Mouse (Mus musculus) forebrain, embryonic 16.5 days (tissue): ENCODE results near the gene Lbhd2. TPM values are rescaled to one million over a fixed set of nuclear protein-coding genes. Genes with fewer than 3 reads are reported as not detected.
A peak's percentile ranks its signal among the peaks of the same experiment; 100 is the strongest.

Experiments
- ATAC-seq: fragments of 200-750 bp; cut with Nextera tagmentation; 2 replicates; pipeline ENCODE4 v1.8.0; 2017; ENCODE audit warnings: mild to moderate bottlenecking, moderate library complexity
- H3K27ac ChIP-seq: fragments of 300-500 bp; sonication (generic); 2 replicates; pipeline ENCODE4 v1.5.1; 2014; ENCODE audit warnings: low read length, control low read depth
- H3K27me3 ChIP-seq: fragments of 300-500 bp; sonication (generic); replicated peaks from 2 replicates; pipeline ENCODE4 v1.6.1; 2014; ENCODE audit warnings: low read length; ENCODE audit not compliant: control insufficient read depth, insufficient read depth
- H3K36me3 ChIP-seq: fragments of 300-500 bp; sonication (generic); 2 replicates; pipeline ENCODE4 v1.6.1; 2014; ENCODE audit not compliant: control insufficient read depth, insufficient read depth
- H3K4me1 ChIP-seq: fragments of 300-500 bp; sonication (generic); replicated peaks from 2 replicates; pipeline ENCODE4 v1.6.1; 2014; ENCODE audit warnings: low read length; ENCODE audit not compliant: control insufficient read depth, insufficient read depth
- H3K4me2 ChIP-seq: fragments of 300-500 bp; sonication (generic); 2 replicates; pipeline ENCODE4 v1.6.1; 2014; ENCODE audit warnings: mild to moderate bottlenecking, low read length, control low read depth
- H3K4me3 ChIP-seq: fragments of 300-500 bp; sonication (generic); replicated peaks from 2 replicates; pipeline ENCODE4 v1.5.1; 2014; ENCODE audit warnings: mild to moderate bottlenecking, low read length, control low read depth
- H3K9ac ChIP-seq: fragments of 300-500 bp; sonication (generic); replicated peaks from 2 replicates; pipeline ENCODE4 v1.6.1; 2014; ENCODE audit warnings: low read depth, low read length, control low read depth
- H3K9me3 ChIP-seq: fragments of 300-500 bp; sonication (generic); 2 replicates; pipeline ENCODE4 v1.6.1; 2016; ENCODE audit warnings: low read length; ENCODE audit not compliant: control insufficient read depth
- WGBS: fragments of 180-500 bp; shearing (Covaris S2); extraction: QIAGEN DNeasy Blood & Tissue Kit; methylation state at CpG from one replicate; pipeline ENCODE4 v1.1.7; 2014; 5-methylcytosine and 5-hydroxymethylcytosine counted together
- polyA plus RNA-seq: library from polyadenylated mRNA; unstranded; fragments of >200 nt; fragmentation: Nextera tagmentation; extraction: Ambion mirVana; gene quantifications from 2 replicates; pipeline ENCODE4 v1.2.1, GENCODE M21; 2015

Lbhd2 gene
- polyA plus RNA-seq, 1 experiment from 2014 or later: 4.5 TPM

DNA sequence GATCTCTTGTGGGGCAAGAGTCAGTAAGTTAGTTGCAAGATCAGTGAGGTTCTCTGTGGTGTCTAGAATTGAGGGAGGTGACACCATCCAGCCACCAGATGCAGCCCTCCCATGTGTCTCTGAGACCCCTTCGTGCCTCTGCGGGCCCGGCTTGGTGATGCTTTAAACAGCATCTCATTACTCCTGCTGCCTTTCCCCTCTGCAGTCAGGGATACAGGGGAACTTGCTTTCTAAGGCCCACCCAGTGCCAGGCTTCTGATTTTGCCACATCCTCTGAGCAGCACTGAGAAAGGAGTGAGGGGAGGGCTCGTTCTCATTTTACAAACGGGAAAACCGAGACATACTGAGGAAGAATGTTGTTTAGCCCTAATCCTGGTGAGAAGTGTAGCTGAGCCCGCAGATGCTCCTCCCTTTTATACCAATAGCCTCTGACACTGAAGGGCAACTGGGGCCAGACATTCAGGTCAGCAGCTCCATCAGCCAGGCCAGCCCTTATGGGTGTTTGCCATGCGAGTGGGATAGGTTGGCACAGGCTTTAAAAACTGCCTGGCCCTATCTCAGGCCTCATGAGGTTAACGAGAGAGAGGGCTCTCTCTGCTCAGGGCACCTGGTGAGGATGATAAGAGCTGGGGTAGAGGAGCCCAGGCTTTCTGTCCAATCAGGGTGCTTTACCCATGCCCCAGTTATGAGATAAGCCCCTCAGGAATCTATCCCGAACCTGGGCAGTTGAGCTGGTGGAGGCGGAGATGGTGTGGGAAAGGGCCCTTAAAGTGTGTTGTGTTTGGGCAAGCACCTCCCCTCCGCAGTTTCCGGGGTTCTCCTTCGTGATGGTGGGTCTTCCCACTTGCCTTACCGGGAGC lies 36.6 kb downstream of the Lbhd2 start:
- H3K27ac ChIP-seq: no peak overlapping the region
- peak overlapping the region; percentile 73; the same call in 1 of the 2 replicates for H3K4me2 ChIP-seq
- peaks cover 80% of the 10 kb centered on the region for H3K27me3 ChIP-seq
- 11% methylated on average over 15 of the region's 15 CpGs for WGBS
- peaks cover 16% of the 10 kb centered on the region for H3K4me1 ChIP-seq
- no peaks in the 10 kb centered on the region for H3K36me3 ChIP-seq
- no peak overlapping the region for H3K9ac ChIP-seq
- H3K4me3 ChIP-seq: peak overlapping the region; percentile 40; the same call in 1 of the 2 replicates
- no peak for ATAC-seq
- no peaks in the 10 kb centered on the region for H3K9me3 ChIP-seq

DNA sequence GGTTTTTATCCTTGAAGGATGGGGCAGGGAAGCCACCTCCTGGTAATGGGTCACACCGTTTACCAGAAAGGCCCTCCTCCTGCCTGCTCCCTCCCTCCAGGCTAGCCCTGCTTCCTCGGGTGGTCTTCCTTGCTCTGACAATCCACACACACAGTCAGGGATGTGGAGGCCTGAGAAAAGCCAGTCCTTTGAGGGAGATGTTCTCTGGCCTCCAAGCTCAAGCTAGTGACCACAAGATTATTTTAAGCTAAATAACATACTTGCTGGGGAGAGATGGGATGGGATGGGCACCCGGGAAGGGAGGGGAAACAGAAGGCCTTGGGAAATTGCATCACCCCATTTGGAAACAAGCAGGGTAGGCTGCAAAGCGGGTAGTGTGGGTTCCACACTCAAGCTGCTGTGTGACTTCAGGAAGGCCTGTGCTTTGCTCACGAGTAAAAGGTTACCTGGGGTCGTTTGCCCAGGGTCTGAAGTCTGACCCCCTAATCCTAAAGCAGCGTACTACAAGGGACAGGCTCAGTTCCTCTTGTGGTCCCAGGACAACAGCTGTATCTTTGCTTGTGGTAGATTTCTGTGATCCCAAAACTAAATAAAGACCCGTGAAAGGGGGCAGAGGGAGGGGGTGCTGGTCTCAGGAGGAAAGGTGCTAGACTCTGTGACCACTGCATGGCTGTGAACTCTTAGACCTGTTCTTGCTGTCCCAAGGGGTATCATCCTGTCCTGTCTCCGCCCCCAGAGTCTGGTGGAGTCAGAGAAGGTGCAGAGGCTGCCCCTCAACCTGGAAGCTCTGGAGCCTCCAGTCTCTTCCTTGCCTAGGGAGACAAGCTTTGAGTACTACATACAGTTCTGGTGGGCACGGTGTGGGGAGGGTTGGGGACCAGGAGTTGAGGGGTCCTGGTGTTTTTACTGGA lies 37.6 kb downstream of the Lbhd2 start:
- no peak overlapping the region for H3K9ac ChIP-seq
- 24% methylated on average over 10 of the region's 10 CpGs for WGBS
- H3K36me3 ChIP-seq: no peaks in the 10 kb centered on the region
- no peaks in the 10 kb centered on the region for H3K9me3 ChIP-seq
- no peak overlapping the region for H3K4me3 ChIP-seq
- peaks cover 85% of the 10 kb centered on the region for H3K27me3 ChIP-seq
- ATAC-seq: no peak
- H3K4me2 ChIP-seq: no peak overlapping the region
- H3K27ac ChIP-seq: no peak overlapping the region
- peaks cover 16% of the 10 kb centered on the region for H3K4me1 ChIP-seq

DNA sequence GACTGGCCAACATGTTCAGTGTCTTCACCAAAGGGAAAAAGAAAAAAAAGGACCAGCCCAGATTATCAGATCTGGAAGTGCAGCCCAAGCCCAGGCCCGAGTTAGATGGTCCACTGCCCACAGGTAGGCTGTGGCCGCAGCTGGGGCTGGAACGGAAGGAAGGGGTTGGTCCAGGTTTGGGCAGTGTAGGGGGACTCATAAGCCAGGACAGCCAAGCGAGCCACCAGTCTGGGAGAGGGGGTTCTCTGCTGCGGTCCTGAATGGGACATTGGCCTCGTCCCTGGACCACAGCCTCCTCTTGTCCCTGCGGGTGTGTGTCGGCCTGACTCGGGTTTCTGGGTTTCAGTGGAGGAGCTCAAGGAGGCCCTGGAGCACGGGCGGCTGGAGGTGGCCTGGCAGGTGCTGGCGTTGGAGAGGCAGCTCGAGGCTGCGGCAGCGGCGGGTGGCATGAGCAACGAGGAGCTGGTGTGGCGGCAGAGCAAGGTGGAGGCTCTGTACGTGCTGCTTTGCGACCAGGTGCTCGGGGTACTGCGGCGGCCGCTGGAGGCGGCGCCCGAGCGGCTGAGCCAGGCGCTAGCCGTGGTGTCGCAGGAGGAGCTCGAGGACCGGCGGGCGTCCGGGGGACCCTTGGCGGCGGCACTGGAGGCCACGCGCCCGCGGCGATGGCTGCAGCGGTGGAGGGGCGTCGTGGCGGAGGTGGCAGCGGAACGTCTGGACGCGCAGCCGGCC lies 38.7 kb downstream of the Lbhd2 start:
- H3K4me1 ChIP-seq: peaks cover 16% of the 10 kb centered on the region
- H3K4me2 ChIP-seq: 0 out of 2 replicates have a peak overlapping the region, but pooled peaks have one; percentile 14
- no peaks in the 10 kb centered on the region for H3K9me3 ChIP-seq
- H3K27ac ChIP-seq: no peak overlapping the region
- peak overlapping the region; percentile 23; the same call in 1 of the 2 replicates for H3K4me3 ChIP-seq
- ATAC-seq: no peak
- H3K9ac ChIP-seq: no peak overlapping the region
- 3% methylated on average over 52 of the region's 52 CpGs for WGBS
- H3K36me3 ChIP-seq: no peaks in the 10 kb centered on the region
- peaks cover 95% of the 10 kb centered on the region for H3K27me3 ChIP-seq

DNA sequence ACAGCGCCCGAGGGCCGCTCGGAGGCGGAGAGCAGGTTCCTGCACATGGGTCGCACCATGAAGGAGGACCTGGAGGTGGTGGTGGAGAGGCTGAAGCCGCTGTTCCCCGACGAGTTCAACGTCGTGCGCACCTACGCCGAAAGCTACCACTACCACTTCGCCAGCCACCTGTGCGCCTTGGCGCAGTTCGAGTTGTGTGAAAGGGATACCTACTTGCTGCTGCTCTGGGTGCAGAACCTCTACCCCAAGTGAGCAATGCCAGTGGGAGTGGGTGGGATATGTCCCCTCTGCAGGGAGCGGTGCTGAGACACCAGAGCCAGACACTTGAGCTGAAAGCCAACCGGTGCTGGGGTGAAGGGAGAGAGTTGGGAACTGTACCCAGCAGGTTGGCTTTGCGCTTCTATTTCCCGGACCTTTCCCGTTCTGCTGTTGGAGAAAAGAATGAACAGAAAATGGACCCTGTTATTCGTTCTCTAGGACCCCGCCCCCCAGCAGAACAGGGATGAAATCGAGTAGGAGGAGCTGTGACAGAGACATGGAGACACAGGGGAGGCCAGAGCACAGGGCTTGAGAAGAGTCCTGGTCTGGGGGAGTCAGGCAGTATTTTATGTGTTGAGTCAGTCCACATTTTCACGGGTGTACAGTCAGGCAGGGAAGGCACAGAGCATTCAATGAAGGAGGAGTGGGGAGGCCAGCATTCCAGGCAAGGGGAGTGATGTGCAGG lies 39.4 kb downstream of the Lbhd2 start:
- no peak for ATAC-seq
- Histone ChIP-seq H3K27ac (no peak overlapping the region), H3K27me3 (peaks cover 94% of the 10 kb centered on the region), H3K4me3 (peak overlapping the region; percentile 23; the same call in 1 of the 2 replicates), H3K9me3 (no peaks in the 10 kb centered on the region), H3K4me2 (0 out of 2 replicates have a peak overlapping the region, but pooled peaks have one; percentile 14), H3K36me3 (no peaks in the 10 kb centered on the region), H3K4me1 (peaks cover 16% of the 10 kb centered on the region), H3K9ac (no peak overlapping the region)
- 5% methylated on average over 27 of the region's 27 CpGs for WGBS

DNA sequence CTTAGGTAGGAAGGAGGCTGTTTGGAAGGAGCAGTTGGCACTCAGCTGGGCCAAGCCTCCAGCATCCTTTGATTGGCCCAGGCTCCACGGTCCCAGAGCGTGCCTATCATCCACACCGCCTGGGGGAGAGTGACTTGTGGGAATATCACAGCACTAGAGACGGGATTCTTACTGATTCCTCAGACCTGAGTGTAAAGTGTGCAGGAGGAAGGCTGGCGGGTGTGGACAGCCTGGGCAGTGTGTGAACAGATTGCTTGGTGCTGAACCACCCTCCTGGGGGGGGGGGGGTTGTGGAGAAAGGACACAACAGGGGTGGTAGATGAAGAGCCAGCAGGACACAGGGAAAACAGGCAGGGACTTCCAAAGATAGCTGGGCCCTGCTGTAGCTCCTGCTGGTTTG lies 40.1 kb downstream of the Lbhd2 start:
- ATAC-seq: no peak
- Histone ChIP-seq H3K9me3 (no peaks in the 10 kb centered on the region), H3K4me3 (no peak overlapping the region), H3K9ac (no peak overlapping the region), H3K27me3 (peaks cover 92% of the 10 kb centered on the region), H3K27ac (no peak overlapping the region), H3K4me2 (no peak overlapping the region), H3K4me1 (peaks cover 16% of the 10 kb centered on the region), H3K36me3 (no peaks in the 10 kb centered on the region)
- WGBS: 11% methylated on average over 5 of the region's 5 CpGs

DNA sequence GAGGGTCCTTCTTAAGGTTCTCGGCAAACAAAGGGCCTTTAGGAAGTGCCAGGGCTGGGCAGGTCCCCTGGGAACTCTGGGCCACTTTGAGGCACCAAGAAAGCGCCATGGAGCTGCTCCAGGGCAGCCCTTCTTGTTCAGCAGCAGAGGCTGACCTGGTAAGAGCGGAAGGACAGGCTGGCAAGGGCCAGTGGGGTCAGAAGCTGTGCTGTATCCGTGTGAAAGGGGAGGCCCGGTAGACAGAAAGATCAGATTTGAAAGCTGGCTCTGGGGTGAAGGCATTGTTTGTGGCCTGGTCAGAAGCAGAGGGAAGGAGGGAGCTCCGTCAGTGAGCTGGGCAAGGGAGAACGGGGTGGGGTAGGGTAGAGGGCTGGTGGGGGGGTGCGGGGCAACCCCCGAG lies 40.7 kb downstream of the Lbhd2 start:
- no peak for ATAC-seq
- WGBS: 17% methylated on average over 9 of the region's 9 CpGs
- Histone ChIP-seq H3K4me3 (no peak overlapping the region), H3K4me1 (peaks cover 12% of the 10 kb centered on the region), H3K4me2 (no peak overlapping the region), H3K36me3 (no peaks in the 10 kb centered on the region), H3K9me3 (no peaks in the 10 kb centered on the region), H3K27ac (no peak overlapping the region), H3K27me3 (peaks cover 88% of the 10 kb centered on the region), H3K9ac (no peak overlapping the region)

DNA sequence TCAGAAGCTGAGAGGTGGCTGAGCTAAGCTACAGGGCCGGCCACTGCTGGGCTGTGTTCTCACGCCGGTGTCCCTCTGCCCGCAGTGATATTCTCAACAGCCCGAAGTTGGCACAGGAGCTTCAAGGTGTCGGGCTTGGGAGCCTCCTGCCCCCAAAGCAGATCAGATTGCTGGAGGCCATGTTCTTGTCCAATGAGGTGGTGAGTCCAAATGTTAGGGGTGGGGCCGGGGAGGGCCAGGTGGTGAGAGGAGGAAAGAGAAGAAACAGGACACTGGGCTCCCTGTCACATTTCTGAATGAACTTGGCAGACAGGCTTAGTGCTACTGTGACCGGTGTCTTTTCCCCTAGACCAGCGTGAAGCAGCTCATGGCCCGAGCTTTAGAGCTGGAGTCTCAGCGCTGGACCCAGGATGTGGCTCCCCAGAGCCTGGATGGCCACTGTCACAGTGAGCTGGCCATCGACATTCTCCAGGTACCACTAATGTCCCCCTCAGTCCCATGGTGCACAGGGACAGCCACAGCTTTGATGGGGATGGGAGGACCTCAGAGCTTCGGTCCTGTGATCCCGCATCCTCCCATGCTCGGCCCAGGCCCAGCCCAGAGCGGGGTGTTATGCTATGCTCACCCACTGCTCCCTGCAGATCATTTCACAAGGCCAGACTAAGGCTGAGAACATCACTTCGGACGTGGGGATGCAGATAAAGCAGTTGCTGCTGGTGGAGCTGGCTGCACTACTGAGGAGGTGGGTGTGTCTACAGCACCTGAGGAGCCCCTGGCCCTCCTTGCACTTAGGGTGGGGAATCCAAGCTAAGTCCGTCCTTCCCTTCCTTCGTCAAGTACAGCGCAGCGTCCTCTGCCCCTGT lies 41.5 kb downstream of the Lbhd2 start:
- 11% methylated on average over 22 of the region's 22 CpGs for whole genome bisulfite sequencing
- Histone ChIP-seq H3K4me3 (no peak overlapping the region), H3K4me2 (no peak overlapping the region)

More for the DNA sequence above, 41.5 kb downstream of the Lbhd2 start:
- H3K9me3 ChIP-seq: no peaks in the 10 kb centered on the region
- no peaks in the 10 kb centered on the region for H3K36me3 ChIP-seq
- H3K27me3 ChIP-seq: peaks cover 81% of the 10 kb centered on the region
- ATAC-seq: no peak
- H3K27ac ChIP-seq: no peak overlapping the region
- no peak overlapping the region for H3K9ac ChIP-seq
- H3K4me1 ChIP-seq: peaks cover 7% of the 10 kb centered on the region; the same call in 1 of the 2 replicates
